Mouse (Mus musculus): ENCODE measurements around the gene Hykk.
A peak's percentile ranks its signal among the peaks of the same experiment; 100 is the strongest.
"Not testable (repeated sequence)": the region's sequence is repeated elsewhere in the genome, so short reads cannot be mapped to it uniquely, and the experiment has no call there.

The Hykk gene

DNA sequence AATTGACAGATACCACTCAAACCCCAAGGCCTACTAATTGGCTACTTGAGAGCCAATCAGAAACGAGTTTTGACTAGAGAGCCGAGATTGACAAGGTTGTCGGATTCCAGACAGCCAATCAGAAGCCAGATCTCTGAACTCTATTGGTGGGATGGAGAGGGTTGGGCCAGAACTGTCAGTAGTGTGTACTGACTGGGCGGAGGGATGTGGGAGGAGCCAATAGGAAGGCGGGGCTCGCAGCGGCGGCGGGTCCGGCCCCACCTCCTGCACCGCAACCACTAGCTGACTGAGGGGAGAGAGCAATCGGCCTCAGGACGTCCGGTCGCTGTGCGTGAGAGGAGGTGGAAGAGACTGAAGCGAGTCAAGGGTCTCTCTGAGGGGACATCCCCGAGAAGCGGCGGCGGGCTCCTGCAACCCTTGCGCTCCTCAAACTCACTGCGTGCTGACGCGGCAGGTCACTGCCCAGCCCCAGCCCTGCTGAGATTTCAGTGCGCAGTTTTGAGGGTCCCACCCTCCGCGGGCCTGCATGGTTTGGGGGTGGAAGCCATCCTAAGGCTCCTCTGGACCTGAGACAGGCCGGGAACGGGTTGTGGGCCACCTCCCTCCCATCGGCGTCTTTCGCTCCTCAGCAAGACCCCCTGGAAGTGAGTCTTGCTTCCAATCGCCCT lies at the start of gene Hykk:
Hykk (plus strand) TSS at position 274 of the 668 bp plus-strand sequence.
- DNase-seq = peak; percentile 95

DNA sequence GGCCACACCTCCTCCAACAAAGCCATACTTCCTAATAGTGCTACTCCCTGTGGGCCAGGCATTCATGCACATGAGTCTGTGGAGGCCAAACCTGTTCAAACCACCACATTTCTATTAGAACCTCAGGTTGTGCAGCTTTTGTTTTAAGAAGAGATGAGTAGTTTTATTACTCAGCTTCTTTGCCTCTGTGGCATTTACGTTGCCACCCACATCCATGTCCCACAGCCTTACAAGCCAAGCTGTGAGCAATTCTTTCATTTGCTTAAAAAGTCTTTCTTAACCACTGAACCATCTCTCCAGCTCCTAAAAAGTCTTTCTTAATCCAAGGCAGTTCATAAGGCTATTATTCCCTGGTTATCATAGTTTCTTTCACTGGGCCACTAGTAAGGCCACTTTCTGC lies 38.3 kb upstream of the Hykk start:
- DNase-seq = no peak

DNA sequence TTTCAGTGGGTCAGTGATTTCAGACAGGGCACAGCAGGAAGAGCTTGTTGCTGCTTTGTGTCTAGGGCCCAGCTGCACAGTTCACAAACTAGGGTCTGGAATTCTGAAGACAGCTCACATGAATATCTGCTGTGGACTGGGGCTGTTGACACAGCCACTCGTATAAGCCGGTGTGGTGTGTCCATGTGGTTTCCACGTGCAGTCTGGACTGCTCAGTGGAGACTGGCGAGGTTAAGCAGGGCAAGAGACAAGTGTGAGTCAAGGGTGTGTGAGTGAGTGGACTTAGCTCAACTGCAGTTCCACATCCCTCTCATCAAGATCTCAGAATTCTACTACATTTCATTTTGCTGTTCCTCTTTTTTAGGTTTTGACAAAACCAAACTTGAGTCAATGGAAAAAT lies 25.0 kb upstream of the Hykk start:
- no peak for DNase-seq

DNA sequence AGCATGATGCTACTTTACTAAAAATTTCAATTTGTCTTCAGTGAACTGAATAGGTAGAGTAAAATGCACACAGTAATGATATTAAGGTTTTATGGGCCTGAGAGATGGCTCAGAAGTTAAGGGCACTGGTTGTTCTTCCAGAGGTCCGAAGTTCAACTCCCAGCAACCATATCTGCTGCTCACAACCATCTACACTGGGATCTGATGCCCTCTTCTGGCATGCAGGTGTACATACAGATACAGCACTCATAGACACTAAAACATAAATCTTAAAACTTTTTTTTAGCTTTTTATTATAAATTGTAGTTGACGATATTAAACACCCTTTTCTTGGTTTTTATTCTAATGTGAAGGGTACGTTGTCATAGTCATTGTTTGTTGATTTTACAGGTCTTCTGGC lies 20.0 kb upstream of the Hykk start:
- DNase-seq = no peak

DNA sequence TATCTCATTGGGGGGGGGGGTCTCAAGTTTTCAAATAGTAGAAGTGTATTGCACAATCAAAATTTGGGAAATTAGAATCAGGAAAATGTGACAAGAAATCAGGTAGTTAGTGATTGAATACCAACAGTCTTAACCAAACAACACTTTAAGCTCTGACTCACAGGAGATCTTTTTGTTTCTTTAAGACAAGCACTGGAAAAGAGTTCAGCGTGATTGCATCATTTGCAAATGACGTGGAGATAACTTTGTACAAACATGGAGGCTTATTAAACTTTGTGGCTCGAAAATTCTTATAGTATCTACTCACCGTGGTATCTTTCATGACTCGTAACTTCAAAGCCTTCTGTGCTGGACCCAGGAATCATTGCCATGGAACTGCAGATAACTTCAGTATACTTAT lies 7.6 kb upstream of the Hykk start:
- no peak for DNase-seq

DNA sequence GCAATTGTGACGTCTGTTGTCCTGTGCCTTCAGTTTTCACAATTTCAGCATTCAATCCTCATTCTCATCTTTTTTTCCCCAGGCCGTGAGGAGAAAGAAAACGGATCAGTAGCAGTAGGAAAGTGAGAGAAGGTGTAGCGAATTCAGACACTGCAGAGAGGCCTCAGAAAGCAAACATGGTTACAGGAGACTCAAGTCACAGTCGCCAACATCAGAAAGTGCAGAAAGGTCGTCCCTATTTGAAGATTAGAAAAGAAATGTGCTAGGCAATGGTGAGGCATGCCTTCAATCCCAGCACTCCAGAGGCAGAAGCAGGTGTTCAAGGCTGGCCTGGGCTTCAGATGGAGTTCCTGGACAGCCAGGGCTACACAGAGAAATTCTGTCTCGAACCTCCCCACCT lies 1.5 kb upstream of the Hykk start:
- DNase-seq = no peak

DNA sequence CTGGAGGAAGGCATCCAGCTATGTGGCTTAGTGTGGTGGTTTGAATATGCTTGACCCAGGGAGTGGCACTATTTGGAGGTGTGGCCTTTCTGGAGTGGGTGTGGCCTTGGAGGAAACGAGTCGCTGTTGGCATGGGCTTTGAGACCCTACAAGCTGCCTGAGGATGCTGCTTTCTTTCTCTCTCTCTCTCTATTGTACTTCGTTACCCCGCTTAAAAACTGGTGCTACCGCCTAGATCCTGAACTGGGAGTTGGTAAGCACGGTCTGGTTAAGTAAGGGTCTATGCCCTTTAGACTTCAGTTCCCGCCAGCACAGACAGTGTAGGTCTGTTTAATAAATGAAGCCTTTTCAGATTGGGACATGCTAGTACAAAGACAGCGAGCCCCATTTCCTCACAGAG lies 682 bp upstream of the Hykk start:
- peak; percentile 30 for DNase-seq

DNA sequence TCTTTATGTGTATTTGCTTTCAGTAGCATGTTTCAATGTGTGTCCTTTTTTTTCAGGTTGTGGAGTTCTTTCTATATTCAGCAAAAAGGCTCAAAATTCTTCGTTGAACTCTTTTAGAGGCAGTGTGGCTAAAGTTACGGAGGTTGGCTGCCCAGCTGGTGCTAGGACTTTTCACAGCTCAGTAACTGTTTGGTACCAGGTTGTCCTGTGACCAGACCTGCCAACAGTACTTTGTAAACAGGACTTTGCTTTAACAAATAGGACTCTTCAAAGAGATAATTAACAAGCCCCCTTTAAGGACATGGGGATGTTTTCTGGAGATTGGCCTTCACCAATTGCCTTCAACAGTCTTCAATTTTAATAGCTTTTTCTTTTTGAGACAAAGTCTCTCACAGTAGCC lies 1.1 kb downstream of the Hykk start:
- DNase-seq = no peak

DNA sequence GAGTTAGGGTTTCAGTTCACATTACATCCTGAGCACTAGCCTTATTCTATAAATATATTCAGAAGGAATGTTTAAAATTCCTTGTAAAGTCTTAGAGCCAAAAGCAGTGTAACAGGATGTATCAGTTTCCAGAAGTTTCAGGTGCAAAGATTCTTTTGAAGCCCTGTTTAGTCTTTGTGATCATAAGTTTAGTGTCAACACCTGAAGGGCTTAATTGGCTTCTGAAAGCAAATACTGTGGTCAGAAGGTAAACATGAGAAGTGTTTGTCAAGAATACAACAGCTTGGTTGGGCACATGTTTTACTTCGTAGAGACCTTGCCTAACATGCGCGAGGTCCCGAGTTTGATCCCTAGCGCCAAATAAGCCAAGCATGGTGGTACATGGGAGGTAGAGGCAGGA lies 1.7 kb downstream of the Hykk start:
- DNase-seq = no peak

DNA sequence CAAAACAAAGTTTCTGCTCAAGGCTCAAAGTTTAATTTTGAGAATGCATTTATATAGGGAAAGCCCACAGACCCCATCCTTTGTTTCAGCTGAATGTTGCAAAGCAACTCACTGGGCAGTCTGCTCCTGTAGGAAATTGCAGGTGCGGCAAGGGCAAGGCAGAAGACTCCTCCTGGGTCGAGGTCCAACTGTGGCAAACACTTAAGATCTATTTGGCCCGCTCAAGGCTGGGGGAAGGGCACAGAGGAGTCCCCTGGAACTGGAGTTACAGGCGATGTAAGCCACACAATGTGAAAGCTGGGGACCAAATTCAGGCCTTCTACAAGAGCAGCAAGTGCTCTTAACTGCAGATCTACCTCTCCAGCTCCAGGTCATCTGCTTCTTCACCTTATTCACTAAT lies 2.9 kb downstream of the Hykk start:
- no peak for DNase-seq

DNA sequence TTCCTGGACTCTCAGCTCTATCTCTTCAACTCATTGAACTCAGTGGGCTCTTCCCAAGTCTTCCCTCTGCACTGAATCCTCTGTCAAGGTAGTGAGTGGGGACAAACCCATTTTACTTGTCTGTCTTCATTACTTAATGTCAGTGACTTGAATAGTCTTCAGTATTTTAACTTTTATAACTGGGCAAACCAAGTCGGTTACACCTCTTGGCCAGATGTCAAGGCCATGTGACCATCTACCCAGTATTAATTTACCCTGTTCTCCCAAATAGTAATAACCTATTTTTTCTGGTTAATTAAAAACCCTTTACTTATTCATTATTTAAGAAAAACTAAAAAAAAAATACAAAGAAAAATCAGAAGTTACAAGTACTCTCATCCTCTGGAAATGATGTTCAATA lies 13.7 kb downstream of the Hykk start:
- DNase-seq = no peak

DNA sequence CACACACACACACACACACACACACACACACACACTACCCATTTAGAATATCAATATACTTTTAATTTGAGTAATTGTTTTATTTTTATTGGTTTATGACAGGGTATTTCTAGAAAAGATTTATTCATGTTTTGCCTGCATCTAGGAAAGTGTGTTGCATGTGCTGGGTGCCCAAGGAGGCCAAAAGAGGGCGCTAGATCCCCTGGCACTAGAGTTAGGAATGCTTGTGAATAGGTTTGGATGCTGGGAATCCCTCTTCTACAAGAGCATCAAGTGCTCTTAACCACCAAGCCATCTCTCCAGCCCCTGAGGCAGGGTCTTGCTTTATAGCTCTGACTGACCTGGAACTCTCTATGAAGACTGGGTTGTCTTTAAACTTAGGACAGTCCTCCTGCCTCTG lies 14.7 kb downstream of the Hykk start:
- no peak for DNase-seq

DNA sequence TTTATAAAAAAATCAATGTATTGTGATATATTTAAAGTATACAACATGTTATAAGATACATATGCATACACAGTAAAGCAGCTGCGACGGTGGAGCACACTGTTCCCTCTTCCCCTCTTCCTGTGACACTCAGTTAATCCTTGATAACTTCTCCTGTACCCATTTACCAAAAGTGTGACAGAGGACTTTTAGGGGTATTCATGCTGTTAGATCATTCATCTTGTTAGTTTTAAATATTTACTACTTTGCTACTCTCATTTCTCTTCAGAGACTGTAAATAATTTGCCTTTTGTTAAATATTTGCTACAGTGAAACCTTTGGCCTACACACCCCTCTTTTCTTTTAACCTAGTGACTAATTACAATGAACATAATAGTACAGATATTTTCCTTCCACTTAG lies 15.3 kb downstream of the Hykk start:
- no peak for DNase-seq

DNA sequence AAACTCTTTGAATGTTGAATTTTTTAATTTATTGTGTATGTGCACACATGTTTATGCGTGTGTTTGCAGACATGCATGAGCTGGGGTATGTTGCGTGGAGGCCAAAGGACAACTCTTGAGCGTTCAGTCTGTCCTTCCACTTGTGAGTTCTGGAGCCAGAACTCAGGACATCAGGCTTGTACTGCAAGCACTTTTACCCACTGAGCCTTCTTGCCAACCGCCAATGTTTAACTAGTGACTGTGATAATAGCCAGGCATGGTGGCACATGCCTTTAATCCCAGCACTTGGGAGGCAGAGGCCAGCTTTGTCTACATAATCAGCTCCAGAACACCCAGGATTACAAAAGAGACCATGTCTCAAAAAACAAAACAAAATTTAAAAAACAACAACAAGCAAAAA lies 25.0 kb downstream of the Hykk start:
- DNase-seq = no peak

DNA sequence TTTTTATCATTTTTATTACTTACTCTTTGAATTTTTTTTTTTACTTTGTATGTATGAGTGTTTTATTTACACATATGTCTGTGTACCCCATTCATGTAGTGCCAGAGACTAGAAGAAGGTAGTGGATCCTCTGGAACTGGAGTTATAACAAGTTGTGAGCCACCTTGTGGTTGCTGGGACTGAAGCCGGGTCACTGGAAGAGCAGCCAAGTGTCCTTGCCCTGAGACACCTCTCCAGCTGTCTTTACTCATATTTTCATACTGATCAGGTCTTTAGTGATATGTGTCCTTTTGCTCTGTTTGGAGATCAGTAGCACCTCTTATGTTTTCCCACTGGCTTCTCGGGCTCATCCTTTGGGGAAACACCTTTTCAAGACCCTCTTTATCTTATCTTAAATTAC lies 27.4 kb downstream of the Hykk start:
- DNase-seq = no peak

DNA sequence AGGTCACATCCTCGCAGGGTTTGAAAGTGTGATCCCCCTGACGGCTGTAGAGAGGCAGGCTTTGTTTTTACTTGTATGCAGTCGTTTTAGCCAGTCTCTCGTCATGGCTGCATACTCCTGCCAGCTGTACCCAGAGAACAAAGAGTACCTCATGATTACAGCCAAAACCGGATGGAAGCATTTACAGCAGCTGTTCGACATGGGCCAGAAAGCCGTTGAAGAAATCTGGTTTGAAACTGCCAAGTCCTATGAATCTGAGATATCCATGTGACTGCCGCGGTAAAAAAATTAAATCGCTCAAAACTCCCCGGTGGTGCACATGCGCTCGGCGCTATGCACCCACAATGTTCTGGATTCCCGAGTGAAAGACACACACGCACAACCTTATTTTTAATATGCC lies 29.2 kb downstream of the Hykk start:
- no peak for DNase-seq

DNA sequence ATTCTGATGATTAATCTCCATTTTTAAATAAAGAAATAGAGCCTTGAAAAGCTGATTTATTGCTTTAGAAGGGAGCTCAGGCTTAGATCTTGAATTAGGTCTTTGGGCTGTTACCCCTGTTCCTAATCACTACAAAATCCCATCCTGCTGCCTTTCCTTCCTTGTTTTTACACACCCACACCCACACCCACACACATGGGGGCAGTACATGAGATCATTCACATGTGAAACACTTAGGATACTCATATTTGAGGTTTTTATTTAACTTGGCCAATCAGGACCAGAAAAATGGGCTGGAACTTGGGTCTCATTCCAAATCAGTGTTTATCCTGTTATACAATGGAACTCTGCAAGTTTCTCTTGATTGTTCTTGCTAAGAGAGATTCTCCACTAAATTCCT lies 32.4 kb downstream of the Hykk start:
- DNase-seq = no peak

DNA sequence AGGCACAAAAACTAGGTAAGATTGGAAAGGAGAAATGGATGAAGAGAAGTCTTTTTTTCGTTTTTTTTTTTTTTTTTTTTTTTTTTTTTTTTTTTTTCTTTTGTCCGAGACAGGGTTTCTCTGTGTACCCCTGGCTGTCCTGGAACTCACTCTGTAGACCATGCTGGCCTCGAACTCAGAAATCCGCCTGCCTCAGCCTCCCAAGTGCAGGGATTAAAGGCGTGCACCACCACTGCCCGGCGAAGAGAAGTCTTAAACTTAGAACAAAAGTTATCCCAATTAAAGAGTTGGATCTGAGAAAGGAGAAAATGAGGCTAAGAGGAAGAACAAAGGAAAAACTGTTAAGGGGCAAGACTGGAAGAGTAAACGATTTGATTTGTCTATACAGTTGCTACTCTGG lies 33.1 kb downstream of the Hykk start:
- DNase-seq = not testable (repeated sequence)

DNA sequence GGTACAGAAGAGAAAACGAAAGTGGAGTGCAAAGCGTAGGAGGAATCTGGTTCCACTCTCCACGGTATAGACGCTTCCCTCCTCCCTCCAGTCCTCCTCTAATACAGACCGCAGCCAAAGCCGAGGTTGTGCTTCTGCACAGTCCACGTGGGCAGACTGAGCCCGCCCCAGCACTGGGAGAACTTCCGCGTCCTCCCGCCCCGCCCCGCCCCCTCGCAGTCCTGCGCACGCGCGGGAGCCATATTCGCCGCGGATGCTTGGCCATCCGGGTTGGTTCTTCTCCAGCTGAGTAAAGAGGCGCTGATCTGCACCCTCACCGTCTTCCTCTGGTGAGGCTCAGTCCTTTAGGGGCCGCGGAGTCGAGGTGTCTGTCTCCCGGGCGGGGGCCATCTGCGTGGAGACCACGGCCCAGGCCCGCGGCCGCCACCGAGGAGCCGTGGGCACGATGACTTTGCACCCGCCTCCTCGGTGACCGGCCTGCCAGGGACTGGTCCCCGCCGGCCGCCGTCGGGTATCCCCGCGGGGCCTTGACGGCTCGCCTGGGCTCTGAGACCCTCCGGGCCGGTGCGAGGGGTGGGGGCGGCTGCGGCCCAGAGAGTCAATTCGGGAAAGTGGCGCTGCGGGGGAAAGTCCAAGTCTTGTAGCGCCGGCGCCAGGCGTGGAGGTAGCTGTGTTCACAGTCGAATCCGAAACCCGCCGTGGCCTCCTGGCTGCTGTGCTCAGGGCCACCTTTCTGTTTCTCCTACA lies 33.7 kb downstream of the Hykk start, which contains the start of the genes Psma4 and AY074887:
Psma4 (plus strand) TSS at position 216 of the 747 bp plus-strand sequence.
AY074887 (minus strand) TSS at position 424 of the 747 bp plus-strand sequence.
- DNase-seq = peak; percentile 87

DNA sequence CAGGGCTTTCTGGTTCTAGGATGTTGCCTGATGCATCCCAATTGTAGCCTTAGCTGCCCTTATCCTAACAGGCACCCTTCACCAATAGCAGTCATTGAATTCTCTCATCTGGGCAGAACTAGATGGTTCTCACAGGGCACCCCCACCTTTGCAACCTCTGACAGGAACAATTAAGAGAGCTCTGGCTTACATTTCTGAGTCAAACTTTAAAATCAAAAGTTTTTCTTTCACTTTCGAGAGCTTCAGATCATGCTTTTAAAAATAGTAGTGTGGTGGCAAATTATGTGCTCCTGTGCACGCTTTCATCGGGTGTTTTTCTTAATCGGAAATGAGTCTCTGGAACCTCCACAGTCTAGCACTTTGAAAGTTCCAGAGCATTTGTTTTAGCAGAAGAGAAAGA lies 44.0 kb downstream of the Hykk start:
- no peak for DNase-seq

DNA sequence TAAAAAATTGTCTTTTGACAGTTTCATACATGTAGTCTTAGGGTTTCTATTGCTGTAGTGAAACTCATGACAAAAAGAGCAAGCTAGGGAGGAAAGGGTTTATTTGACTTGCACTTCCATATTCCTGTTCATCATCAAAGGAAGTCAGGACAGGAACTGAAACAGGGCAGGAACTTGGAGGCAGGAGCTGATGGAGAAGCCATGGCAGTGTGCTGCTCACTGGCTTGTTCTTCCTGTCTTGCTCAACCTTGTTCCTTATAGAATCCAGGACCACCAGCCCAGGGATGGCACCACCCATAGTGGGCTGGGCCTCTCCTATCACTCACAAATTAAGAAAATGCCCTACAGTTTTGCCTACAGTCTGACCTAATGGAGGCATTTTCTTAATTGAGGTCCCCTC lies 46.6 kb downstream of the Hykk start:
- no peak for DNase-seq

DNA sequence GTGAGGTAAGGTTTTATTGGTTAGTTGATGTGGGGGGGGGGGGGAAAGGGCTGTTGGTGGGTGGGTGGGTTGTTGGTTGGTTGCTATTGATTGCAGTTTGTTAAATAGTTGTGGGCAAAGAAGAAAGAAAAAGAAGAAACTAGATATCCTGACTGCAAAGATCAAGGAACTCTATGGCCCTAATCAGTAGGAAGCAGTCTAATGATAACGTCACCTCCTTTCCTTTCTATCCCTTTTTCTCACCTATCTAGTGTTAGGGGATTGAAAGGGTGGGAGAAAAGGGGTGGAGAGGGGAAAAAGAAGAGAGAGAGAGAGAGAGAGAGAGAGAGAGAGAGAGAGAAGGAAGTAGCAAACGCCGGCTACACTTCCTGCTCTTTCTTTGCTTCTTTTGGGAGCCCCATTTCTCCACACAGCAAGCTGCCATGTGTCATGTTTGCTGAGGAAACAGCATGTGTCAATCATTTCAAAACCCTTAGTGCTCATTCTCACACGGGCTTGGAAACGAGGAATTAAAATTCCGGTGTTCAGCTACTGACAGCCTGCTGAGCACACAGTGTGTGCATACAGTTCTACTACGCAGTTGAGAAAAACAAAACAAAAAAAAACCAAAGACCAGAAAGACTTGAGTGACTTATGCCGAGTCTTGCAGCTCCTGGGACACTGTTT lies 53.0 kb downstream of the Hykk start:
- DNase-seq = no peak

DNA sequence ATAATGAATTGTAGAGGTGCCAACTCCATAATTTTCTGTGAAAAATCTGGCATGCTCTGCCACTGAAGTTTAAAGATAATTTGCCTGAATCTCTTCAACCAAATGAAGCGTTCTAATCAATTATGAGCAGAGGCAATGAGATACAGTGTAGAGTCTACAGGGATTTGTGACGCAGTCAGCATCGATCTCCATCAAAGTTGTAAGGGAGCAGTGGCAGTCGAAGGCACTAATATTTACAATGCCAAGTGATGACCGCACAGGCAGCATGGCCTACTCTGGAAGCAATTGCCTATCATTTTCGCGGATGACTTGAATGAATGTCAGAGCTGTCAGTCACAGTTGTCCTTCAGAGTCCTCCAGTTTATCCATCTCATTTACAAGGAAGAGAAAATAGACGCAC lies 63.6 kb downstream of the Hykk start, which contains the start of gene Chrna5:
Chrna5 (plus strand) TSS at position 207 of the 400 bp plus-strand sequence.
- DNase-seq = no peak
